In genomic region chr4:142275242-142275641, GRCm38 (mm10) we compare ENCODE assay signal across 9 mouse cellular contexts. TPM values are rescaled to one million over a fixed set of nuclear protein-coding genes. Genes with fewer than 3 reads are reported as not detected.
DNase-seq lines count a peak whose midpoint lies in the region; ATAC-seq and TF ChIP-seq lines count a peak whose summit lies in the region.
"Had no signal": no experiment of that assay in that cellular context is flagged by ENCODE, and none has a peak within 500 bp of the region (broad histone marks: within the 10 kb centered on the region; RNA-seq: fewer than 3 reads in every experiment).

No protein-coding gene starts in this region.

- H3K27ac ChIP-seq in forebrain, embryonic 15.5 days (replicated peaks) = peak overlapping the region; percentile 38
- no peak overlapping the region for H3K27ac ChIP-seq in forebrain, embryonic 10.5 days
- no peak overlapping the region for H3K27ac ChIP-seq in lung, embryonic 14.5 days (ENCODE audit: low read depth)
- H3K27ac ChIP-seq in midbrain, postnatal 0 days (ENCODE audit: low read depth, low read length) = no peak overlapping the region

- H3K4me1 ChIP-seq in forebrain, embryonic 15.5 days = peaks cover 25% of the 10 kb centered on the region
- peaks cover 9% of the 10 kb centered on the region for H3K4me1 ChIP-seq in forebrain, embryonic 10.5 days
- no peaks in the 10 kb centered on the region; the same call in 1 of the 2 replicates for H3K4me1 ChIP-seq in lung, embryonic 14.5 days (ENCODE audit: insufficient read depth)
- H3K4me1 ChIP-seq in midbrain, postnatal 0 days (ENCODE audit: insufficient read depth, low read length) = peaks cover 5% of the 10 kb centered on the region; the same call in 1 of the 2 replicates

- no peak overlapping the region for H3K4me3 ChIP-seq in forebrain, embryonic 15.5 days
- no peak overlapping the region for H3K4me3 ChIP-seq in forebrain, embryonic 10.5 days
- no peak overlapping the region for H3K4me3 ChIP-seq in lung, embryonic 14.5 days (ENCODE audit: low read depth, low read length)
- H3K4me3 ChIP-seq in midbrain, postnatal 0 days (ENCODE audit: low read depth, low read length) = no peak overlapping the region

- no peaks in the 10 kb centered on the region for H3K9me3 ChIP-seq in forebrain, embryonic 15.5 days
- peaks cover 9% of the 10 kb centered on the region; the same call in 1 of the 2 replicates for H3K9me3 ChIP-seq in forebrain, embryonic 10.5 days
- no peaks in the 10 kb centered on the region for H3K9me3 ChIP-seq in lung, embryonic 14.5 days (ENCODE audit: low read depth, low read length)
- no peaks in the 10 kb centered on the region for H3K9me3 ChIP-seq in midbrain, postnatal 0 days (ENCODE audit: low read length)

- no peaks in the 10 kb centered on the region for H3K27me3 ChIP-seq in forebrain, embryonic 15.5 days
- H3K27me3 ChIP-seq in forebrain, embryonic 10.5 days (ENCODE audit: poor library complexity, severe bottlenecking) = no peaks in the 10 kb centered on the region
- H3K27me3 ChIP-seq in lung, embryonic 14.5 days (ENCODE audit: insufficient read depth, low read length) = no peaks in the 10 kb centered on the region
- H3K27me3 ChIP-seq in midbrain, postnatal 0 days (ENCODE audit: insufficient read depth, low read length) = no peaks in the 10 kb centered on the region

- H3K9ac ChIP-seq in forebrain, embryonic 15.5 days (replicated peaks) = no peak overlapping the region
- no peak overlapping the region for H3K9ac ChIP-seq in lung, embryonic 14.5 days
- no peak overlapping the region for H3K9ac ChIP-seq in midbrain, postnatal 0 days (replicated peaks; ENCODE audit: low read length, poor library complexity, severe bottlenecking)

- ATAC-seq in forebrain, embryonic 15.5 days (replicated peaks) = no peak
- ATAC-seq in lung, embryonic 14.5 days (ENCODE audit: insufficient read depth) = no peak
- ATAC-seq in midbrain, postnatal 0 days (ENCODE audit: low FRiP score) = no peak

- H3K4me2 ChIP-seq in forebrain, embryonic 15.5 days (replicated peaks) = no peak overlapping the region
- no peak overlapping the region for H3K4me2 ChIP-seq in lung, embryonic 14.5 days
- no peak overlapping the region for H3K4me2 ChIP-seq in midbrain, postnatal 0 days (ENCODE audit: low read depth, low read length, poor library complexity, severe bottlenecking)

- WGBS in forebrain, embryonic 15.5 days = 27% methylated on average over 2 of the region's 2 CpGs
- WGBS in forebrain, embryonic 10.5 days = 41% methylated on average over 2 of the region's 2 CpGs
- WGBS in lung, embryonic 14.5 days = 38% methylated on average over 2 of the region's 2 CpGs
- WGBS in midbrain, postnatal 0 days = 53% methylated on average over 2 of the region's 2 CpGs

- no peak for DNase-seq in forebrain, embryonic 10.5 days (ENCODE audit: extremely low spot score, low spot score)
- peak; percentile 11 for DNase-seq in lung, embryonic 14.5 days
- DNase-seq in lung, postnatal 4 days = no peak
- DNase-seq in brain, adult 2 months (ENCODE audit: low read depth, low spot score) = peak; percentile 37
- DNase-seq in midbrain, postnatal 0 days (ENCODE audit: low spot score) = no peak
- no peak for DNase-seq in layer of hippocampus, postnatal 10 days (ENCODE audit: low spot score in 2 of 2)
- DNase-seq in heart, adult 9 months (ENCODE audit: low spot score in 2 of 2) = no peak

- no peaks in the 10 kb centered on the region for H3K36me3 ChIP-seq in forebrain, embryonic 15.5 days
- H3K36me3 ChIP-seq in forebrain, embryonic 10.5 days (replicated peaks) = no peaks in the 10 kb centered on the region
- H3K36me3 ChIP-seq in lung, embryonic 14.5 days (ENCODE audit: insufficient read depth) = no peaks in the 10 kb centered on the region
- H3K36me3 ChIP-seq in midbrain, postnatal 0 days (ENCODE audit: insufficient read depth, low read length) = no peaks in the 10 kb centered on the region

- peak; percentile 36; the same call in 1 of the 2 replicates for TF ChIP-seq CTCF in lung, embryonic 14.5 days (IDR thresholded peaks at IDR 0.05; ENCODE audit: low read depth)
- peak; percentile 37 for TF ChIP-seq CTCF in midbrain, postnatal 0 days (IDR thresholded peaks at IDR 0.05)

RNA-seq across cellular contexts. Expression of gene Kazn, which starts 36.0 kb away (rescaled TPM):
- polyA plus RNA-seq in forebrain, embryonic 15.5 days (2015; fragmentation: Nextera tagmentation; extraction: Ambion mirVana) = 25.2 and 25.6 TPM in 2 replicates
- polyA plus RNA-seq in forebrain, embryonic 10.5 days (2016; fragmentation: Nextera tagmentation; extraction: Ambion mirVana) = 11.4 and 11.8 TPM in 2 replicates
- polyA plus RNA-seq in lung, embryonic 14.5 days (2014; fragmentation: Nextera tagmentation; extraction: Ambion mirVana) = 12.8 and 14.1 TPM in 2 replicates
- 70.2 and 87.2 TPM in 2 replicates for total RNA-seq in midbrain, postnatal 0 days (2014; rRNA removed)
- polyA plus RNA-seq in midbrain, postnatal 0 days (2015; fragmentation: Nextera tagmentation; extraction: Ambion mirVana) = 23.6 and 25.6 TPM in 2 replicates
- 10 to 100 TPM; 40.3 to 52.8 TPM for total RNA-seq in layer of hippocampus, postnatal 10 days (2021)
- polyA plus RNA-seq: C2C12 had no signal

Comparison
In these comparisons a context has a peak if more than half of its experiments do, and no peak if none do; other contexts are left out.
1. DNase-seq: peak in lung, embryonic 14.5 days (single experiment) and brain, adult 2 months (single experiment); none in forebrain, embryonic 10.5 days (single experiment), lung, postnatal 4 days (0 of 2), midbrain, postnatal 0 days (single experiment), layer of hippocampus, postnatal 10 days (0 of 2) and heart, adult 9 months (0 of 2).